In genomic region chr4:136893691-136894543, GRCm38 (mm10) we compare ENCODE assay signal across 8 mouse cellular contexts. TPM values are rescaled to one million over a fixed set of nuclear protein-coding genes. Genes with fewer than 3 reads are reported as not detected.
DNase-seq lines count a peak whose midpoint lies in the region; ATAC-seq lines count a peak whose summit lies in the region.

No protein-coding gene starts in this region.

- WGBS in intestine, embryonic 16.5 days: 4% methylated on average over 9 of the region's 9 CpGs
- 5% methylated on average over 9 of the region's 9 CpGs for WGBS in stomach, embryonic 16.5 days

- H3K9me3 ChIP-seq in intestine, embryonic 16.5 days (ENCODE audit: control insufficient read depth, low read length): no peaks in the 10 kb centered on the region
- no peaks in the 10 kb centered on the region for H3K9me3 ChIP-seq in stomach, embryonic 16.5 days (replicated peaks; ENCODE audit: control insufficient read depth, low read length)

- no peak overlapping the region for H3K4me2 ChIP-seq in intestine, embryonic 16.5 days (ENCODE audit: low read depth, low read length)
- H3K4me2 ChIP-seq in stomach, embryonic 16.5 days (ENCODE audit: low read depth, low read length): no peak overlapping the region

- H3K27me3 ChIP-seq in intestine, embryonic 16.5 days (replicated peaks; ENCODE audit: control insufficient read depth, insufficient read depth, low read length): peaks cover 12% of the 10 kb centered on the region; the same call in 1 of the 2 replicates
- H3K27me3 ChIP-seq in stomach, embryonic 16.5 days (ENCODE audit: control insufficient read depth, insufficient read depth, low read length): peaks cover 3% of the 10 kb centered on the region; the same call in 1 of the 2 replicates

- no peak overlapping the region for H3K4me3 ChIP-seq in intestine, embryonic 16.5 days (ENCODE audit: low read length)
- H3K4me3 ChIP-seq in stomach, embryonic 16.5 days (replicated peaks; ENCODE audit: low read length): no peak overlapping the region

- ATAC-seq in intestine, embryonic 16.5 days: 0 out of 2 replicates have a peak, but pooled peaks have one; percentile 38
- peak; percentile 51 for ATAC-seq in megakaryocyte progenitor cell, adult 5-6 weeks (replicated peaks; ENCODE audit: poor library complexity)
- ATAC-seq in stomach, embryonic 16.5 days (ENCODE audit: insufficient read depth, low FRiP score): peak; percentile 42; the same call in 1 of the 2 replicates
- ATAC-seq in activated CD4-positive, CD25-positive, alpha-beta regulatory T cell, adult 4 months: no peak

- H3K4me1 ChIP-seq in intestine, embryonic 16.5 days (ENCODE audit: control insufficient read depth, insufficient read depth, low read length): no peaks in the 10 kb centered on the region
- H3K4me1 ChIP-seq in stomach, embryonic 16.5 days (ENCODE audit: control insufficient read depth, insufficient read depth, low read length): 0 out of 2 replicates have a peak, but pooled peaks cover 3% of the 10 kb centered on the region

- H3K9ac ChIP-seq in intestine, embryonic 16.5 days (ENCODE audit: low read depth, low read length): no peak overlapping the region
- H3K9ac ChIP-seq in stomach, embryonic 16.5 days (ENCODE audit: low read length): no peak overlapping the region

- no peaks in the 10 kb centered on the region for H3K36me3 ChIP-seq in intestine, embryonic 16.5 days (ENCODE audit: control insufficient read depth, insufficient read depth, low read length)
- no peaks in the 10 kb centered on the region for H3K36me3 ChIP-seq in stomach, embryonic 16.5 days (ENCODE audit: control insufficient read depth, insufficient read depth, low read length)

- DNase-seq in kidney, adult 18-20 months: peak; percentile 32
- DNase-seq in kidney, adult 11 months: no peak
- peak; percentile 41 for DNase-seq in R1 (ENCODE audit: low read depth, low spot score)
- DNase-seq in embryo, embryonic 11.5 days (ENCODE audit: low read depth, low spot score): peak; percentile 37

- no peak overlapping the region for H3K27ac ChIP-seq in intestine, embryonic 16.5 days (ENCODE audit: low read length)
- no peak overlapping the region for H3K27ac ChIP-seq in stomach, embryonic 16.5 days (ENCODE audit: low read length)

RNA-seq across cellular contexts. Expression of gene C1qc, which starts 1.1 kb away (rescaled TPM):
- 28.4 and 32.9 TPM in 2 replicates for polyA plus RNA-seq in intestine, embryonic 16.5 days (2015; fragmentation: Nextera tagmentation; extraction: Ambion mirVana)
- total RNA-seq in megakaryocyte progenitor cell, adult 5-6 weeks (2015): 0.37 and 0.54 TPM in 2 replicates
- total RNA-seq in megakaryocyte progenitor cell, adult 5-6 weeks (2017): 2.2 TPM in 1 of 2 replicates, not detected in the other
- polyA plus RNA-seq in stomach, embryonic 16.5 days (2015; fragmentation: Nextera tagmentation; extraction: Ambion mirVana): 28.4 and 29.3 TPM in 2 replicates
- under 1 TPM; 0.28 to 0.56 TPM for polyA plus RNA-seq in activated CD4-positive, CD25-positive, alpha-beta regulatory T cell, adult 4 months (2017; shearing (Covaris generic))

RNA-seq across cellular contexts. Expression of gene C1qa, which starts 4.7 kb away (rescaled TPM):
- 60.4 and 60.6 TPM in 2 replicates for polyA plus RNA-seq in intestine, embryonic 16.5 days (2015; fragmentation: Nextera tagmentation; extraction: Ambion mirVana)
- total RNA-seq in megakaryocyte progenitor cell, adult 5-6 weeks (2015): 0.22 and 0.57 TPM in 2 replicates
- total RNA-seq in megakaryocyte progenitor cell, adult 5-6 weeks (2017): 1.2 TPM in 1 of 2 replicates, not detected in the other
- polyA plus RNA-seq in stomach, embryonic 16.5 days (2015; fragmentation: Nextera tagmentation; extraction: Ambion mirVana): 60.6 and 76.6 TPM in 2 replicates
- under 1 TPM; 0.83 to 0.97 TPM for polyA plus RNA-seq in activated CD4-positive, CD25-positive, alpha-beta regulatory T cell, adult 4 months (2017; shearing (Covaris generic))

RNA-seq across cellular contexts. Expression of gene C1qb, which starts 7.9 kb away (rescaled TPM):
- polyA plus RNA-seq in intestine, embryonic 16.5 days (2015; fragmentation: Nextera tagmentation; extraction: Ambion mirVana): 76.3 and 77.6 TPM in 2 replicates
- 0.79 TPM in 1 of 2 replicates, not detected in the other for total RNA-seq in megakaryocyte progenitor cell, adult 5-6 weeks (2015)
- total RNA-seq in megakaryocyte progenitor cell, adult 5-6 weeks (2017): 0.08 TPM in 1 of 2 replicates, not detected in the other
- 72.6 and 79.3 TPM in 2 replicates for polyA plus RNA-seq in stomach, embryonic 16.5 days (2015; fragmentation: Nextera tagmentation; extraction: Ambion mirVana)
- 1 to 10 TPM; 1.2 to 6.1 TPM for polyA plus RNA-seq in activated CD4-positive, CD25-positive, alpha-beta regulatory T cell, adult 4 months (2017; shearing (Covaris generic))

RNA-seq across cellular contexts. Expression of gene Ephb2, which starts 58.1 kb away (rescaled TPM):
- polyA plus RNA-seq in intestine, embryonic 16.5 days (2015; fragmentation: Nextera tagmentation; extraction: Ambion mirVana): 3.1 and 3.5 TPM in 2 replicates
- 0.44 and 1.2 TPM in 2 replicates for total RNA-seq in megakaryocyte progenitor cell, adult 5-6 weeks (2015)
- 1.0 and 3.0 TPM in 2 replicates for total RNA-seq in megakaryocyte progenitor cell, adult 5-6 weeks (2017)
- polyA plus RNA-seq in stomach, embryonic 16.5 days (2015; fragmentation: Nextera tagmentation; extraction: Ambion mirVana): 3.3 and 3.8 TPM in 2 replicates
- not detected for polyA plus RNA-seq in activated CD4-positive, CD25-positive, alpha-beta regulatory T cell, adult 4 months (2017; shearing (Covaris generic))

Comparison
In these comparisons a context has a peak if more than half of its experiments do, and no peak if none do; other contexts are left out.
1. RNA of gene C1qc, which starts 1.1 kb away (polyA plus RNA-seq): 28.4 to 29.3 TPM in stomach, embryonic 16.5 days and 28.4 to 32.9 TPM in intestine, embryonic 16.5 days; 0.28 to 0.56 TPM in activated CD4-positive, CD25-positive, alpha-beta regulatory T cell, adult 4 months; every median in the first group is over 10 times any median in the second.
2. RNA of gene C1qa, which starts 4.7 kb away (polyA plus RNA-seq): 60.6 to 76.6 TPM in stomach, embryonic 16.5 days and 60.4 to 60.6 TPM in intestine, embryonic 16.5 days; 0.83 to 0.97 TPM in activated CD4-positive, CD25-positive, alpha-beta regulatory T cell, adult 4 months; every median in the first group is over 10 times any median in the second.
3. RNA of gene C1qb, which starts 7.9 kb away (polyA plus RNA-seq): 72.6 to 79.3 TPM in stomach, embryonic 16.5 days and 76.3 to 77.6 TPM in intestine, embryonic 16.5 days; 1.2 to 6.1 TPM in activated CD4-positive, CD25-positive, alpha-beta regulatory T cell, adult 4 months; every median in the first group is over 10 times any median in the second.